Mouse (Mus musculus) heart, adult 2 months (tissue): ENCODE measurements at regions not wholly inside any gene's neighbourhood (a gene's known extent, or its start where the extent isn't known, plus 50 kb on each side); places are given as distances from the start of the nearest gene placed in this dataset.

Experiments
- DNase-seq, 2 experiments: peaks; one replicate each; pipeline ENCODE4 v3.0.0; 2021
- H3K27ac ChIP-seq: fragments of 200-600 bp; 2 replicates; pipeline ENCODE4 v1.8.1; 2022
- H3K27me3 ChIP-seq: fragments of 200-500 bp; 2 replicates; pipeline ENCODE4 v1.6.1; 2012; ENCODE audit warnings: mild to moderate bottlenecking, low read length, inconsistent platforms, mixed read lengths; ENCODE audit not compliant: control insufficient read depth, insufficient read depth
- H3K36me3 ChIP-seq: fragments of 200-500 bp; 2 replicates; pipeline ENCODE4 v1.6.1; 2012; ENCODE audit warnings: low read length, inconsistent platforms; ENCODE audit not compliant: control insufficient read depth, insufficient read depth
- H3K4me1 ChIP-seq: fragments of 200-500 bp; 2 replicates; pipeline ENCODE4 v1.6.1; 2011; ENCODE audit warnings: low read length; ENCODE audit not compliant: control insufficient read depth, insufficient read depth
- H3K4me3 ChIP-seq: fragments of 200-600 bp; 2 replicates; pipeline ENCODE4 v1.8.1; 2022
- H3K79me2 ChIP-seq: fragments of 200-500 bp; replicated peaks from 2 replicates; pipeline ENCODE4 v1.6.1; 2012; ENCODE audit warnings: mild to moderate bottlenecking, inconsistent platforms, low read length, moderate library complexity, mixed read lengths; ENCODE audit not compliant: control insufficient read depth, insufficient read depth
- H3K9ac ChIP-seq: fragments of 200-500 bp; 2 replicates; pipeline ENCODE4 v1.6.1; 2012; ENCODE audit warnings: low read depth, mild to moderate bottlenecking, control low read depth, inconsistent platforms, low read length, mixed read lengths
- CTCF ChIP-seq: fragments of 200-600 bp; IDR thresholded peaks from 2 replicates; pipeline ENCODE4 v1.8.1; 2022; ENCODE audit warnings: antibody characterized with exemption, mild to moderate bottlenecking, moderate library complexity
- EP300 ChIP-seq: fragments of 200-500 bp; IDR thresholded peaks from 2 replicates; pipeline ENCODE4 v1.6.1; 2011; ENCODE audit warnings: low read depth, low read length, control low read depth; ENCODE audit not compliant: insufficient read depth
- POLR2A ChIP-seq: fragments of 200-500 bp; IDR thresholded peaks from 2 replicates; pipeline ENCODE4 v1.6.1; 2011; ENCODE audit warnings: mild to moderate bottlenecking, low read depth, low read length, control low read depth; ENCODE audit not compliant: insufficient read depth
- WGBS: fragments of 180-500 bp; shearing (Covaris S2); methylation state at CpG from one replicate; pipeline ENCODE4 v1.1.7; 2018; 5-methylcytosine and 5-hydroxymethylcytosine counted together
- intact Hi-C: fragments of 180-260 bp; cut with DNase I; formaldehyde crosslinking; loops from one replicate; pipeline ENCODE4 v1.15.1; 2025

GRCm38 (mm10) chr1:128789567-128790335 is 197.7 kb upstream of the Cxcr4 start:
- no peaks in the 10 kb centered on the region; the same call in 1 of the 2 replicates for H3K4me1 ChIP-seq
- no peaks in the 10 kb centered on the region for H3K79me2 ChIP-seq
- WGBS: 74% methylated on average over 3 of the region's 3 CpGs
- no peak for TF ChIP-seq EP300
- TF ChIP-seq POLR2A: no peak
- no peak for TF ChIP-seq CTCF
- H3K27ac ChIP-seq: no peak overlapping the region
- no peaks in the 10 kb centered on the region for H3K36me3 ChIP-seq
- intact Hi-C loops: no loop called here
- no peak overlapping the region for H3K9ac ChIP-seq
- H3K4me3 ChIP-seq: no peak overlapping the region
- no peak for DNase-seq
- H3K27me3 ChIP-seq: no peaks in the 10 kb centered on the region

- intact Hi-C loops: no loop called here
- 72% methylated on average over 6 of the region's 6 CpGs for WGBS
- H3K36me3 ChIP-seq: no peaks in the 10 kb centered on the region
Measured at GRCm38 (mm10) chr1:128788227-128788626, 196.1 kb upstream of the Cxcr4 start.

GRCm38 (mm10) chr1:128786941-128787569 is 195.0 kb upstream of the Cxcr4 start:
- H3K4me1 ChIP-seq: no peaks in the 10 kb centered on the region; the same call in 1 of the 2 replicates
- no peak for TF ChIP-seq EP300
- TF ChIP-seq POLR2A: no peak
- no peak for TF ChIP-seq CTCF
- no peaks in the 10 kb centered on the region for H3K27me3 ChIP-seq
- no peaks in the 10 kb centered on the region for H3K36me3 ChIP-seq
- intact Hi-C loops: no loop called here
- no peak overlapping the region for H3K27ac ChIP-seq
- 65% methylated on average over 14 of the region's 14 CpGs for WGBS
- H3K79me2 ChIP-seq: no peaks in the 10 kb centered on the region
- DNase-seq: peak in 1 of 2 experiments; percentile 5
- H3K9ac ChIP-seq: no peak overlapping the region
- H3K4me3 ChIP-seq: no peak overlapping the region

More at GRCm38 (mm10) chr1:128788227-128788626, 196.1 kb upstream of the Cxcr4 start:
- H3K79me2 ChIP-seq: no peaks in the 10 kb centered on the region
- no peak for DNase-seq
- no peak overlapping the region for H3K9ac ChIP-seq
- no peak overlapping the region for H3K27ac ChIP-seq
- TF ChIP-seq EP300 (no peak), POLR2A (no peak), CTCF (no peak)
- no peaks in the 10 kb centered on the region; the same call in 1 of the 2 replicates for H3K4me1 ChIP-seq
- no peaks in the 10 kb centered on the region for H3K27me3 ChIP-seq
- H3K4me3 ChIP-seq: no peak overlapping the region

- TF ChIP-seq CTCF (no peak), POLR2A (no peak), EP300 (no peak)
- no peak for DNase-seq
- Histone ChIP-seq H3K4me3 (no peak overlapping the region), H3K4me1 (no peaks in the 10 kb centered on the region; the same call in 1 of the 2 replicates), H3K79me2 (no peaks in the 10 kb centered on the region), H3K9ac (no peak overlapping the region), H3K27ac (no peak overlapping the region), H3K36me3 (no peaks in the 10 kb centered on the region), H3K27me3 (no peaks in the 10 kb centered on the region)
- intact Hi-C loops: no loop called here
- WGBS: 70% methylated on average over 2 of the region's 2 CpGs
Measured at GRCm38 (mm10) chr1:128782286-128782685, 190.2 kb upstream of the Cxcr4 start.

GRCm38 (mm10) chr1:128781871-128782270 is 189.8 kb upstream of the Cxcr4 start:
- no peak overlapping the region for H3K27ac ChIP-seq
- WGBS: 65% methylated on average over 7 of the region's 7 CpGs
- no peak overlapping the region for H3K9ac ChIP-seq
- no peaks in the 10 kb centered on the region; the same call in 1 of the 2 replicates for H3K4me1 ChIP-seq
- DNase-seq: no peak
- no peak overlapping the region for H3K4me3 ChIP-seq
- no peaks in the 10 kb centered on the region for H3K79me2 ChIP-seq
- no peak for TF ChIP-seq POLR2A
- TF ChIP-seq EP300: no peak
- TF ChIP-seq CTCF: no peak
- H3K36me3 ChIP-seq: no peaks in the 10 kb centered on the region
- H3K27me3 ChIP-seq: no peaks in the 10 kb centered on the region
- intact Hi-C loops: no loop called here

GRCm38 (mm10) chr1:128781311-128781710 is 189.2 kb upstream of the Cxcr4 start:
- Histone ChIP-seq H3K4me3 (no peak overlapping the region), H3K27me3 (no peaks in the 10 kb centered on the region), H3K27ac (no peak overlapping the region), H3K9ac (no peak overlapping the region), H3K79me2 (no peaks in the 10 kb centered on the region), H3K36me3 (no peaks in the 10 kb centered on the region), H3K4me1 (no peaks in the 10 kb centered on the region; the same call in 1 of the 2 replicates)
- intact Hi-C loops: no loop called here
- no peak for TF ChIP-seq CTCF
- no peak for TF ChIP-seq POLR2A
- TF ChIP-seq EP300: no peak
- no peak for DNase-seq
- whole genome bisulfite sequencing: 77% methylated on average over 4 of the region's 4 CpGs
